Mouse (Mus musculus): Measurements from ENCODE around the gene Cenpc1. TPM values are rescaled to one million over a fixed set of nuclear protein-coding genes. Genes with fewer than 3 reads are reported as not detected.

Gene Cenpc1
- 42.1 and 43.8 TPM in 2 replicates for polyA plus RNA-seq (2016; fragmentation: Nextera tagmentation; extraction: Ambion mirVana)

DNA sequence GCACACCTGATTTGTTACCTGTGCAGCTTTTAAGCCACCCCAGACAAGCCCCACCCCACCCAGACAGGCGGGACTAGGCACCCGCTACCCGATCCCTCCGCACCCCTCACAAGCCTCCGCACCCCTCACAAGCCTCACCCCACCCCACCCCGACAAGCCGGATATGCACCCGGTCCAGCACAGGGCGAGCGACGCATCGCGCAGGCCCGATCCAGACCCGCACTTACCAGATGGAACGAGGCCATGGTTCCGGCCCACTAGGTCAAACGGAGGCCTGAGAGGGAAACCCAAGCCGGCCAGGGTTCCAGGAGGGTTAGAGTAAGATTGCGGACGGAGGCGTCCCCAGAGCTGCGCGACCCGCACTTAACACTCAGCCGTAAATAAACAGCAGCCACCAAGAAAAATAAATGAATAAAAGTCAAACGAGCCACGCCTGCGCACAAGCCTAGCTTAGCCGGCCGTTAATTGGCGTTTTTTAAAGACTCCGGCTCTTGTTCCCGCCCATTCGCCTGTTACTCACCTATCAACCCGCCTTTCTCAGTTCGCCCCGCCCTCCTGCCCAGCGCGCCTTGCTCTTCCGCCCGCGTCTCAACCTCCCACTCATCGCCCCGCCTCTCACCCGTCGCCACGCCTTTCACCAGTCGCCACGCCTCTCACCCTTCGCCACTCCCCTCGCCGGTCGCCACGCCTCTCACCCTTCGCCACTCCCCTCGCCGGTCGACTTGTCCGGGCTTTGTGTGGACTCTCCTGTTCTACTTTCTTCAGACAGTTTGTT is at the start of gene Cenpc1:
Gene Cenpc1, minus strand, starts transcription at position 483 of the 775 bp plus-strand sequence.
- Histone ChIP-seq H3K27ac (peak within 1 kb of the TSS; percentile 89), H3K4me1 (peaks cover 17% of the 10 kb centered on the region; the same call in 1 of the 2 replicates), H3K9me3 (no peaks in the 10 kb centered on the region), H3K4me3 (peak within 1 kb of the TSS; percentile 79), H3K36me3 (no peaks in the 10 kb centered on the region), H3K9ac (peak within 1 kb of the TSS; percentile 75), H3K4me2 (replicated peaks) (peak within 1 kb of the TSS; percentile 55), H3K27me3 (no peaks in the 10 kb centered on the region)
- WGBS: under 1% methylated on average over 59 of the region's 60 CpGs
- ATAC-seq (ENCODE audit: insufficient number of reproducible peaks, insufficient read depth, low FRiP score, low TSS enrichment): peak; percentile 92

DNA sequence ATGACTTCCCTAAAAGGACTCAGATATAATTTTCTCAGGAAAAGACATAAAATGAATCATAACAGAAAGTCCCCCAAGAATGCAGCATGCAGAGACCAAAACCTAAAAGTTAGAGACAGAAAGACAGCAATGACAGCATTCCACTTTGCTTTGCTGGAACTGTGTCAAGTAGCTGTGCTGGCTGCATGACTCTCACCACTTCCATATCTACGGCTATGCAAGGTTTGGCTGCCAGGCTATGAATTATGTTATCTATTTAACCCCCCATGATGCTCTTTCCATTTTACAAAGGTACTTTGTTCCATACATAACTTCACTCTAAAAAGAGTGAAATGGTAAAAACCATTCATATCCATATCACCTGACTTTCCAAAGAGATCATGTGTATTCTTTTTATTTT is 48.6 kb upstream of the Cenpc1 start:
- Histone ChIP-seq H3K9me3 (no peaks in the 10 kb centered on the region), H3K4me3 (no peak overlapping the region), H3K27me3 (no peaks in the 10 kb centered on the region), H3K4me1 (no peaks in the 10 kb centered on the region), H3K9ac (no peak overlapping the region), H3K4me2 (replicated peaks) (no peak overlapping the region), H3K36me3 (peaks cover 14% of the 10 kb centered on the region; the same call in 1 of the 2 replicates), H3K27ac (no peak overlapping the region)
- ATAC-seq (ENCODE audit: insufficient number of reproducible peaks, insufficient read depth, low FRiP score, low TSS enrichment): no peak
- 72% methylated on average over 1 of the region's 1 CpGs for WGBS

DNA sequence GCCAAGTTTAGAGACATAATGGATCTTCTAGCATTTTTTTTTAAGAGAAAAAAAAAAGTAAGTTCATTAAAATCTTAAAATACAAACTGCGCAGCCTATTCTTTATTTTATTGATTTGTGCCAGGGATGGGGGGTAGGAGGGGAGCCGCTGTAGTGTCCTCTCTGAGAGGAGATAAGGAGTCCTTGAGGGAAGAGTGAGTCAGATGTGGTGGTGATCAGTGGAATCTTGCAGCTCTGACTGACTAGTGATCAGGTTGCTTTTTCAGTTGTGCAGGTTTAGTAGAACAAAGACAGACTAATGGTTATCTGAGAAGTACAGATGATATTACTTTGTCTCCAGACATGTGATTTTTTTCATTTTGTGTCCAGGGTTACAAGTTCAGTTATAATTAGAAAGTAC is 47.7 kb upstream of the Cenpc1 start:
- no peak overlapping the region for H3K9ac ChIP-seq
- peaks cover 8% of the 10 kb centered on the region; the same call in 1 of the 2 replicates for H3K36me3 ChIP-seq
- no peak for ATAC-seq (ENCODE audit: insufficient number of reproducible peaks, insufficient read depth, low FRiP score, low TSS enrichment)
- no peak overlapping the region for H3K4me3 ChIP-seq
- no peaks in the 10 kb centered on the region for H3K27me3 ChIP-seq
- H3K27ac ChIP-seq: no peak overlapping the region
- no peaks in the 10 kb centered on the region for H3K4me1 ChIP-seq
- H3K9me3 ChIP-seq: no peaks in the 10 kb centered on the region
- WGBS: 92% methylated on average over 2 of the region's 2 CpGs
- H3K4me2 ChIP-seq (replicated peaks): no peak overlapping the region

DNA sequence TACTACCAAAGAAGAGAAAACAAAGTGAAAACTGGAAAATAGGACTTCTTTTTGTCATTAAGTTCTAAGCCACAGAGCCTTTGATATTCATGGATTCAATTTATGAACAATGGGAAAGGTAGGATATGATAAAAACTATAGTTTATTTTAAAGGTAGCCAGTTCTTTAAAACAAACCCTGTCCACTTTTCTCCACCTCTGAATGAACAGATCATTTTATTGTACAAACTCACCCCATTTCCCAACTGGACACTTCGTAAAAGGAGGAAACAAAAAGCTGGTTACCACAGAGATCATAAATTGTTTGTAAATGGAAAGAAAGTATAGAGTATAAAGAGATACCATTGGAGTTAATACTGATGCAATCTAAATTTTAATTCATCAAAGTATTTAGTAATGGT is 45.7 kb upstream of the Cenpc1 start:
- Histone ChIP-seq H3K36me3 (peaks cover 12% of the 10 kb centered on the region; the same call in 1 of the 2 replicates), H3K9ac (no peak overlapping the region), H3K4me1 (no peaks in the 10 kb centered on the region), H3K4me3 (no peak overlapping the region), H3K4me2 (replicated peaks) (no peak overlapping the region), H3K27ac (no peak overlapping the region), H3K27me3 (no peaks in the 10 kb centered on the region), H3K9me3 (no peaks in the 10 kb centered on the region)
- 97% methylated on average over 1 of the region's 1 CpGs for WGBS
- no peak for ATAC-seq (ENCODE audit: insufficient number of reproducible peaks, insufficient read depth, low FRiP score, low TSS enrichment)

DNA sequence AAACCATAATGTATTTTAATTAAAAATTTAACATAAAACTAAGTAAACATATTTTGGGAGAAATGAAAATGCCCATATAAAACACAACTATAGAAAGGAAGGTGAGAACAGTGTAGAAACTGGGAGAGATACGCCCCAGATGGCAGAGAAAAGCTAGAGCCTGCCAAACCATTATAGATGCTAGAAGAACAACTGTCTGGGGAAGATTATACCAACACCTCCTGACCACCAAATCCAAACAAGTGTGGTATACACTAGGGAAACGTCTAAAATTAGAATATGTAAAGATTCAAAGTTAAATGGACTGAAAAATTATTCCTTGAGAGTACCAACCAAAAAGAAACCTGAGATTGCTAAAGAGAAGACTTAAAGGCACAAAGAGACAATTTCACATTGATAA is 41.2 kb upstream of the Cenpc1 start:
- WGBS: 83% methylated on average over 2 of the region's 2 CpGs

DNA sequence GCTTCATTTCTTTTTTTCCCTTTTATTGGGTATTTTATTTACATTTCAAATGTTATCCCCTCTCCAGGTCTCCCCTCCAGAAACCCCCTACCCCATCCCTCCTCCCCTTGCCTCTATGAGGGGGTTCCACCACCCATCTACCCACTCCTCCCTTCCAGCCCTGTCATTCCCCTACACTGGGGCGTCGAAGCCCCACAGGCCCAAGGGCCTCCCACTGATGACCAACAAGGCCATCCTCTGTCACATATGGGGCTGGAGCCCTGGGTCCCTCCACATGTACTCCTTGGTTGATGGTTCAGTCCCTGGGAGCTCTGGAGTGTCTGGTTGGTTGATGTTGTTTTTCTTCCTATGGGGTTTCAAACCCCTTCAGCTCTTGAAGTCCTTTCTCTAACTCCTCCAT is 36.8 kb upstream of the Cenpc1 start:
- Histone ChIP-seq H3K9ac (no peak overlapping the region), H3K36me3 (no peaks in the 10 kb centered on the region), H3K4me2 (replicated peaks) (no peak overlapping the region), H3K4me3 (no peak overlapping the region), H3K4me1 (no peaks in the 10 kb centered on the region), H3K27me3 (no peaks in the 10 kb centered on the region), H3K27ac (no peak overlapping the region), H3K9me3 (no peaks in the 10 kb centered on the region)
- no peak for ATAC-seq (ENCODE audit: insufficient number of reproducible peaks, insufficient read depth, low FRiP score, low TSS enrichment)
- WGBS: 98% methylated on average over 2 of the region's 2 CpGs

More for the DNA sequence above, 41.2 kb upstream of the Cenpc1 start:
- H3K9ac ChIP-seq: no peak overlapping the region
- no peak overlapping the region for H3K27ac ChIP-seq
- H3K4me2 ChIP-seq (replicated peaks): no peak overlapping the region
- H3K27me3 ChIP-seq: no peaks in the 10 kb centered on the region
- no peaks in the 10 kb centered on the region for H3K9me3 ChIP-seq
- H3K4me3 ChIP-seq: no peak overlapping the region
- peaks cover 6% of the 10 kb centered on the region; the same call in 1 of the 2 replicates for H3K36me3 ChIP-seq
- no peaks in the 10 kb centered on the region for H3K4me1 ChIP-seq
- ATAC-seq (ENCODE audit: insufficient number of reproducible peaks, insufficient read depth, low FRiP score, low TSS enrichment): no peak

DNA sequence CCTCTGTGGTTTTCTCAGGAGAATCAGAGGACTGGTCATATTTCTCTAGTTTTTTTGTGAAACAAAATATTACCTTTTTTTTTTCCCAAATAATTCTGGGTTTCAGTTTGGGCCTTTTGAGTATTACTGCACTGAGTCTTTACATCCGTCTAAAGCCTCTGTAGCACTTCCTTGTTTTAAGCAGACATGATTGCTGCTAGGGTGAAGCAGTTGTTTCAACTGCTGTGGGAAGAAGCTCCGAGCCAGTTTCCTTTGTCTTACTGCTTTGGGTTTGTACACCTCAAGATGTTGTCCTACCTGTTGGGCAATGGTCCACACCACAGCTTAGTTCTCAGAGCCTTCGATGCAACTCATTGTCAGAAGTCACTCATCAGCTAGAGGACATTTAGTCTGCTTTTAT is 35.2 kb upstream of the Cenpc1 start:
- Histone ChIP-seq H3K4me3 (no peak overlapping the region), H3K27ac (no peak overlapping the region), H3K4me2 (replicated peaks) (no peak overlapping the region), H3K9me3 (no peaks in the 10 kb centered on the region), H3K9ac (no peak overlapping the region), H3K4me1 (no peaks in the 10 kb centered on the region), H3K27me3 (no peaks in the 10 kb centered on the region), H3K36me3 (no peaks in the 10 kb centered on the region)
- 69% methylated on average over 3 of the region's 3 CpGs for WGBS
- ATAC-seq (ENCODE audit: insufficient number of reproducible peaks, insufficient read depth, low FRiP score, low TSS enrichment): no peak

DNA sequence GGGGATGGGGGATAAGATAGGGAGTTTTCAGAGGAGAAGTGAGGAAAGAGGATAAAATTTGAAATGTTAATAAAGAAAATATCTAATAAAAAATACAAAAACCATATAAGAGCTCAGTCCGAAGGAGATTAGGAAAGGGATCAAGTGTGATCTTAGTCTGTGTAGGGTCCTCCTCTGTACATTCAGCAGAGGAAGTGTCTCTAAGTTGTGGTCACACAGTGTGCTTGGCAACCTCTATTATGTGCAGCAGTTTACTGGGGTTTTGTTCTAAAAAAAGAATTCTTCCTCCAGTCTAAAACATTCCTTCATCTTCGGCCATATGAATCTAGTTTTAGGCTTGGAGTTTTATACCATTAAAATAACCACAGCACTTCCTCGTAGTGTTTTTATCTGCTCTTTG is 33.6 kb upstream of the Cenpc1 start:
- Histone ChIP-seq H3K27me3 (no peaks in the 10 kb centered on the region), H3K36me3 (no peaks in the 10 kb centered on the region), H3K4me2 (replicated peaks) (no peak overlapping the region), H3K4me1 (no peaks in the 10 kb centered on the region), H3K27ac (no peak overlapping the region), H3K4me3 (no peak overlapping the region), H3K9me3 (no peaks in the 10 kb centered on the region), H3K9ac (no peak overlapping the region)
- 74% methylated on average over 3 of the region's 3 CpGs for WGBS
- no peak for ATAC-seq (ENCODE audit: insufficient number of reproducible peaks, insufficient read depth, low FRiP score, low TSS enrichment)

DNA sequence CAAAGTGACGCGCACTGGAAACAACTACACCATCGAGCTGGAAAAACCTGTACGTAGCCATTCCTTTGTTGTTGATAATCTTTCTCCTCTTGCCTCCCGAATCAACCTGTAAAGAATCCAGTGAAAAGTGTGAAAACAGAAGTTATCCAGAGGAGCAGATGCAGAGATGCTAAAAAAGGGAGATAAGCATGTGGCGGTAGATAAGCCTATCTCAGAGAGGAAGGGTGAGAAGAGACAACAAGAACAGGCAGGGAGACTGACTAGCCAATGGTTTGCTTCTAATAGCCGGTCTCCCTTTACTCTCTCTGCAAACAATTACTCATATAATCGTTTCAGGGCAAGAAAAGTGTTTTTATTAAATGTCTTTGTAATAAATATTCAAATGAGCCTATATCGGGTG is 29.4 kb upstream of the Cenpc1 start:
- Histone ChIP-seq H3K4me2 (replicated peaks) (no peak overlapping the region), H3K27ac (no peak overlapping the region), H3K9ac (no peak overlapping the region), H3K36me3 (no peaks in the 10 kb centered on the region), H3K4me1 (no peaks in the 10 kb centered on the region), H3K9me3 (no peaks in the 10 kb centered on the region), H3K27me3 (no peaks in the 10 kb centered on the region), H3K4me3 (no peak overlapping the region)
- 83% methylated on average over 9 of the region's 9 CpGs for WGBS
- no peak for ATAC-seq (ENCODE audit: insufficient number of reproducible peaks, insufficient read depth, low FRiP score, low TSS enrichment)

DNA sequence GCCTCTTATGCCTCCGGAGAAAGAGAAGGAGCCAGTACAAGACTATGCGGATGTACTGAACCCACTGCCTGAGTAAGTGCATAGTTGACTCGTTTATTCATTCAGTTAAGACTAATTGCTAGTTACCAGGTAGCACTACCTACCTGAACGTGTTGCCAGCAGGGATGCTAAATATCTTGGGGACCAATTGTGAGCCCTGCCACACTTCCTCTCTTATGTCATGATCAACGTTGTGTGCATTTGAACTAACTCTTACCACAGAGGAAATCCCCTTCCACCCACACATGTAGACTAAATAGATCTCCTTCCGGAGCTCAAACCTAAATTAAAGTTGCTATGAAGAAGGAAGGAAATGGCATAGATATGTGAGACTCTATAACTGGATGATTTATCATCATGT is 21.4 kb upstream of the Cenpc1 start:
- Histone ChIP-seq H3K27me3 (no peaks in the 10 kb centered on the region), H3K27ac (no peak overlapping the region), H3K4me3 (no peak overlapping the region), H3K4me1 (no peaks in the 10 kb centered on the region), H3K9me3 (no peaks in the 10 kb centered on the region), H3K36me3 (no peaks in the 10 kb centered on the region), H3K9ac (no peak overlapping the region), H3K4me2 (replicated peaks) (no peak overlapping the region)
- 75% methylated on average over 6 of the region's 6 CpGs for WGBS
- ATAC-seq (ENCODE audit: insufficient number of reproducible peaks, insufficient read depth, low FRiP score, low TSS enrichment): no peak

DNA sequence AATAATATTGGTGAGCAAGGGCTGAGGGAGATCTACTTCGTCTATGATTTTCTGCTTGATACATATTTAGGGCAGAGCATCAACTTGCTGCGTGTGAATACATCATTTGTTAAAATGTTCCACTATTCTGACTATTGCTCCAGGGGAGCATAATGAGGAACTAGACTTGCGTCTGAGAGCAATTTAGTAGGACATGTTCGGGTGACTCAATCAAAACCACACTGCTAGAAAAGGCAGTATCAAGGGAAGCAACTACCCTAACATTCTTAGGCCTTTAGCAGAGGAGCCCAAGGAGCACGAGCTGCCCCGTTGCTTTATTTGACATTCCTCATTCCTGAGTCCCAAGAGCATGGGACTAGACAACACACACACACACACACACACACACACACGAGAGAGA is 19.6 kb upstream of the Cenpc1 start:
- H3K4me2 ChIP-seq (replicated peaks): no peak overlapping the region
- H3K9me3 ChIP-seq: no peaks in the 10 kb centered on the region
- no peak overlapping the region for H3K27ac ChIP-seq
- WGBS: 64% methylated on average over 7 of the region's 7 CpGs
- H3K36me3 ChIP-seq: no peaks in the 10 kb centered on the region
- H3K4me3 ChIP-seq: no peak overlapping the region
- no peak overlapping the region for H3K9ac ChIP-seq
- no peaks in the 10 kb centered on the region for H3K27me3 ChIP-seq
- H3K4me1 ChIP-seq: no peaks in the 10 kb centered on the region
- ATAC-seq (ENCODE audit: insufficient number of reproducible peaks, insufficient read depth, low FRiP score, low TSS enrichment): no peak

DNA sequence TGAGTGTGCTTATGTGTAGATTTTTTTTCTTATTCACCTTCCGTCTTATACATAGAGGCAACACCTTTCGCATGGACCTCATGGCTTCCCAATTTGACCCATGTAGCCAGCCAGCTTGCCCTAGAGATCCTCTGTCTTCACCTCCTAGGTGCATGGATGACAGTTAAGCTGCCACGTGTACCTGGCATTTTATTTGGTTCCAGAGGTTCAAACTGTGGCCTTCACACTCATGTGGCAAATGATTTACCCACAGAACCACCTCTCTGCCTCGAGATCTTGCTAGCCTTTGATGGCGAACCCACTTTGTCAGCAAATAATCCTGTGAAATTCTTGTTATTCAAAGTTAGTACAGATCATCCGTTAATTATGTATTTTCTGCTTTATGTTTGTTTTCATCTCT is 18.6 kb upstream of the Cenpc1 start:
- WGBS: 86% methylated on average over 6 of the region's 6 CpGs

More for the DNA sequence above, 18.6 kb upstream of the Cenpc1 start:
- ATAC-seq (ENCODE audit: insufficient number of reproducible peaks, insufficient read depth, low FRiP score, low TSS enrichment): no peak
- Histone ChIP-seq H3K9ac (no peak overlapping the region), H3K27me3 (no peaks in the 10 kb centered on the region), H3K36me3 (no peaks in the 10 kb centered on the region), H3K4me2 (replicated peaks) (no peak overlapping the region), H3K27ac (no peak overlapping the region), H3K4me3 (no peak overlapping the region), H3K9me3 (no peaks in the 10 kb centered on the region), H3K4me1 (no peaks in the 10 kb centered on the region)

All from embryonic facial prominence, embryonic 12.5 days (tissue).